25 mouse cellular contexts compared by ENCODE assay signal in the genomic region with DNA sequence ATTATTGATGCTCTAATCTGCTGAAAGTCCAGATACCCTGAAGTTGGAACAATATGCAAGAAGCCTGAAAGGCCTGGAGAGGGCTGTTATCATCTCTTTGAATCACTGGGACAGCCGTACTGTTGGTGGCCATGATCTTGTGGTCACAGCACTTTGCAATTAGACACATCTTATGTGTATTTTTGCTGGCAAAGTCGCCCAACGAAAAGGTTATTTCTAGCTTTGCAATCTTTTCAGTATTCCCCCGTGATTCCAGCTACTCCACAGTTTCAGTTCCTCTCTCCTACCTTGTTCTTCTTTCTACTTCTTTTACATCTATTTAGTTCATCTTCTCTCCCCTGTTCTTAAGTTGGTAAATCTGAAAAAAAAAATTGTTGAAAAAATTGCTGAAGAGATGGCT.
"Had no signal": no experiment of that assay in that cellular context is flagged by ENCODE, and none has a peak within 500 bp of the region (broad histone marks: within the 10 kb centered on the region; RNA-seq: fewer than 3 reads in every experiment).

No protein-coding gene starts in this region.

- ATAC-seq: hindbrain, postnatal 0 days; intestine, embryonic 16.5 days had no signal

- H3K27me3 ChIP-seq: heart, embryonic 12.5 days; hindbrain, embryonic 13.5 days; hindbrain, embryonic 15.5 days; kidney, embryonic 15.5 days; liver, embryonic 13.5 days had no signal

- H3K27ac ChIP-seq: gastrocnemius, adult 2 months; heart, embryonic 10.5 days; hindbrain, embryonic 13.5 days; hindbrain, embryonic 15.5 days; hindbrain, postnatal 0 days; kidney, embryonic 15.5 days; kidney, postnatal 0 days; left cerebral cortex, adult 2 months; limb, embryonic 10.5 days; limb, embryonic 12.5 days; liver, embryonic 13.5 days had no signal

- H3K4me2 ChIP-seq: heart, embryonic 12.5 days; hindbrain, embryonic 13.5 days; hindbrain, embryonic 15.5 days; kidney, embryonic 15.5 days; limb, embryonic 12.5 days; liver, embryonic 11.5 days; liver, embryonic 13.5 days had no signal

- H3K9ac ChIP-seq: heart, embryonic 12.5 days; hindbrain, embryonic 13.5 days; hindbrain, embryonic 15.5 days; kidney, embryonic 15.5 days; limb, embryonic 12.5 days; liver, embryonic 13.5 days had no signal

- H3K36me3 ChIP-seq: heart, embryonic 10.5 days; heart, embryonic 12.5 days; hindbrain, embryonic 13.5 days; hindbrain, embryonic 15.5 days; kidney, embryonic 15.5 days; limb, embryonic 10.5 days; limb, embryonic 12.5 days; liver, embryonic 13.5 days had no signal

- H3K4me3 ChIP-seq: gastrocnemius, adult 2 months; heart, embryonic 10.5 days; heart, embryonic 12.5 days; hindbrain, embryonic 13.5 days; hindbrain, embryonic 15.5 days; kidney, embryonic 15.5 days; left cerebral cortex, adult 2 months; limb, embryonic 10.5 days; limb, embryonic 12.5 days; liver, embryonic 13.5 days had no signal

- H3K9me3 ChIP-seq: heart, embryonic 10.5 days; heart, embryonic 12.5 days; hindbrain, embryonic 13.5 days; hindbrain, embryonic 15.5 days; kidney, embryonic 15.5 days; limb, embryonic 10.5 days; limb, embryonic 12.5 days; liver, embryonic 13.5 days had no signal

- DNase-seq: gastrocnemius, adult 2 months; gastrocnemius, postnatal 10 days; gastrocnemius, postnatal 25 days; heart, adult 18-20 months; heart, postnatal 10 days; heart, postnatal 36 days; kidney, adult 11 months; kidney, adult 2 months; kidney, adult 9 months; kidney, postnatal 14 days; kidney, postnatal 36 days; liver; liver, embryonic 13.5 days had no signal
